Mouse (Mus musculus): ENCODE data around the gene Gprin3.

Gprin3 gene

DNA sequence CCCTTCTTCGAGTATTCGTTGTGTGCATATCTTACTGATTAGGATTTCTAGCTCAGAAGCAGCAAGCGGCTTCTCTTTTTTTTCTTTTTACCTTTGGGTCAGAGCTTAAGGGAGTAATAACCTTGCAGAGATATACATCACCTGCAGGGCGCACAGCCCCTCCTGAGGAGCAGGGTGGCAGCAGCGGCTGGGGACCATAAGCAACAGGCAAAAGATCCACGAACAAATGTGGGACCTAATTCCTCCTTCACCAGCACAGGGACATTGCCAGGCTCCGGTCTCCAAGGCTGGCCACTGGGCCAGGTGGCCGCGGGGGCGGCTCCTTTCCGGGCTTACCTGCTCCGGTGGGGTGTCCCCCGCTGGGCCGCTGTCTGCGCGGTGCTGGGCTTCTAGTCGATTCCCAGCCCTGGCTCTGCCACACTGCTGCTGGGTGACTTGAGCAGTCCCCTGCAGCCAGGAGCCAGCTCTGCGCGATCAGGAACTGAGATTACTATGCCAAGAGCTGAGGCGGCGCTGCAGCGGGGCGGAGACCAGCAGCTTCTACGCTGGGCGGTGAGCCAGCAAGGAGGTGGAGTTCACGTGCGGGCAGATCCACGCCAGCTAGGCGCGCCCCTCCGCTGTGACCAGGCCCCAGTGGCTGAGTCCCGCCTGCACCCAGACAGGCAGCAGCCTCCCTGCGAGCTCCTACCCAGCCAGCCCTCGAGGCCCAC lies at the start of gene Gprin3:
TSS of gene Gprin3 (minus strand) at position 471 of the 710 bp plus-strand sequence.
- peak; percentile 88 to 91 for DNase-seq

DNA sequence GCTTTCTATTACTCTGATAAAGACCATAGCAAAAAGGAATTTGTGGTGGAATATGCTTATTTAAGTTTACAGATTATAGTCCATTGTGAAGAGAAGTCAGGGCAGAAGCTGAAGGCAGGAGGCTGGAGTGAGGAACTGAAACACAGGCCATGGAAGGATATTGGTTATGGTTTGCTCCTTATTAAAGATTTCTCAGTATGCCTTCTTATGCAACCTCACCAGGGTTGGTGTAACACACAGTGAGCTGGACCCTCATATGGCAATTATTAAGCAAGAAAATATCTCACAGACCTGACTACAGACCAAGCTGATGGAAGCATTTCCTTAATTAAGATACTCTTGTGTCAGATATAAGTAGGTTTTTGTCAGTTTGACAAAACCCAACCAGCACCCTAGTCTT lies 32.8 kb upstream of the Gprin3 start:
- DNase-seq, result no peak

DNA sequence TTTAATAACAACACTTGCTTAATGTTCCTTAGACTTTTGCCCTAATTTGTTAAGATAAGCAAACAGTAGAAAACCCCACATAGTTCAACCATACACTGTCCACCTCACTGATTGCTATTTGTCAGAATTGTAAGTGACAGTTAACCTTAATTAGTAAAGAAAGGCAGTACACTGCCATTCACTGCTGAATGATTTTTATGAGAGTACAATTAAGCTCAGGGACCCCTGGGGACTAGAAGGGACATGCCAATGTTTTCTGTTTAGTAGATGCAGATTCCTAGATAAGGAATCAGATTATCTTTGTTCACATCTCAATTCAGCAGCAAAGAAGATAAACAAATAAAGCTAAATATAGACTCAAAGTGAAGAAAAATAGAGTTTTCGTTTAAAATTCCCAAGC lies 30.0 kb upstream of the Gprin3 start:
- DNase-seq, result no peak

DNA sequence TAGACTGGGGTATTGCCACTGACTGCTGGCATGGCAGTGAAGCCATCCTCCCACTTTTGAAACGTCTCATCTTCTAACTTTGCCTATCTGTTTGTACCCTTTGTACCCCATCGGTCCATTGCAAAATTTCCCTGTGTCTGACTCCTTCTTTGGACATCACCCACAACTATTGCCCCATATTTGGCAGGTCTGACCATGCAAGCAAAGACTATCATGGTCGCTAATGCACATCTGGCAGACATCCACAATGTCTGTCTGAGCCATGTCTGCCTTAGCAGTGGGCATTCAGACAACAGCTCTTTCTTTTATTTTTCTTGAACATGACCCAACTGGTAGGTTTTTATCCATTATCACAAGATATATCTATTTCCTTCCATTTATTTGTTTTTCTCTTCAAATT lies 25.3 kb upstream of the Gprin3 start:
- DNase-seq, result no peak

DNA sequence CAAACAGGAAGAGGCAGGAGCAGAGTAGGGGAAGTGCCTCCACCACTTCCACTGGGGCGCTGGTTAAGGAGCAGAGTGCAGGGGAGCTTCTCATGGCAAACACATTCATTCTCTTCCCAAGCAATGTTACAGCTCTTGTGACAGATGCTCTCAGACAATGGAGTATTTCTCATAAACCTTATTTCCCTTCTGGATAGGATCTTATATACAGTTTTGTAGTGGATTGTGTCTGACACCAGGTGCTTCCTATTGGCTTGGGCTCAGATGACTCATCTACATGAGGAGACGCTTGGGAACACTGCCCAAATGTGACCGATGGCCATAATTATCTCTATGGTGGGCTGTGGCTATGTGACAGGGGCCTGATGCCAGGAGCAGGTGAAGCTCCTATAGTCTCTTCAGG lies 19.0 kb upstream of the Gprin3 start:
- DNase-seq, result no peak

DNA sequence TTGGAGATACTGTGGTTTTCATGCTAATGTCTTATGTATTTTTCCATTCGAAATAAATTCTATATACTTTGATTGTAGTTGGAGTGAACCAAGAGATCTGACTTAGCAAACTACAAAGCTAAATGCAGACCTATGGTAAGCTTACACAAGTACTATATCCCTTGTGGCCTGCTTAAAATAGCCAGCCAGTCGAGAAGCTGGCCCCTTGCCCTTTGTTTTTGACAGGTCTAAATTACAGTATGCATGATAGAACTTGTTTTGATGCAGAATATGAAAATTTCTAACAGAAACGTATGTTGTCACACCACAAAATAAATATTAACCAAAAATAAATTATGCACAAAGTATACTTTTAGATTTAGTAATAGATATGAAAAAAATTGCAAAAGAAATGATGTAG lies 9.8 kb upstream of the Gprin3 start:
- DNase-seq, result no peak

DNA sequence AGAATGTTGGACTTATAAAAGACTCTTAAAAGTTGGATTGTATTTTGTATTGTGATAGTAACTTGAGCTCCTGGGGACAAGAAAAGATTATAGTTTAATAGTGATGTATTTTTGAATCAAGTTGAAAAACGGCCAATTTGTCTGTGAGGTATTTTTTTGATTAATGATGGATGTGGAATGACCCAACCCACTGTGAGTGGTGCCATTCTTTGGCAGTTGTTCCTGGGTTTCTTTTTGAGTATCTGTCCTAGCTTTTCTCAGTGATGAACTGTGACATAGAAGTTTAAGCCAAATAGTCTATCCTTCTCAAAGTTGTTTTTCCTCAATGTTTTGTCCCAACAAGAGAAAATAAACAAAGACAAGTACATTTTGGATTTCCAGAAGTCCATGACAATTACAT lies 7.0 kb upstream of the Gprin3 start:
- no peak for DNase-seq

DNA sequence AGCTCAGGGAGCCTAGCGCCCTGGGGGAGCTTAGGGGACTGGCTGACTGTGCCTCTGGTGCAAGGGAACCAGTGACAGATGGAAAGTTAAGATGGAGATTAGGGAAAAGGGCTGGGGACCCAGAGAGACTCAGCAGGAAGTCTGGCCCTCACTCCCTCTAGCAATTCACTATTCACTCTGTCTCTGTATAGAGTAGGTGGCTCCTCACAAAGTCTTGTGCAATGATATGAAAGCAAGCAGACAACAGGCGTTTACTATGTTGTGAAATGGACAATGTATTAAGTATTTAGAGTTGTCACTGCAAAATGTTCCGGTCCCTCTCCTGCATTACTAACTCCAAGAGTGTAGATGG lies 416 bp upstream of the Gprin3 start:
- no peak for DNase-seq

DNA sequence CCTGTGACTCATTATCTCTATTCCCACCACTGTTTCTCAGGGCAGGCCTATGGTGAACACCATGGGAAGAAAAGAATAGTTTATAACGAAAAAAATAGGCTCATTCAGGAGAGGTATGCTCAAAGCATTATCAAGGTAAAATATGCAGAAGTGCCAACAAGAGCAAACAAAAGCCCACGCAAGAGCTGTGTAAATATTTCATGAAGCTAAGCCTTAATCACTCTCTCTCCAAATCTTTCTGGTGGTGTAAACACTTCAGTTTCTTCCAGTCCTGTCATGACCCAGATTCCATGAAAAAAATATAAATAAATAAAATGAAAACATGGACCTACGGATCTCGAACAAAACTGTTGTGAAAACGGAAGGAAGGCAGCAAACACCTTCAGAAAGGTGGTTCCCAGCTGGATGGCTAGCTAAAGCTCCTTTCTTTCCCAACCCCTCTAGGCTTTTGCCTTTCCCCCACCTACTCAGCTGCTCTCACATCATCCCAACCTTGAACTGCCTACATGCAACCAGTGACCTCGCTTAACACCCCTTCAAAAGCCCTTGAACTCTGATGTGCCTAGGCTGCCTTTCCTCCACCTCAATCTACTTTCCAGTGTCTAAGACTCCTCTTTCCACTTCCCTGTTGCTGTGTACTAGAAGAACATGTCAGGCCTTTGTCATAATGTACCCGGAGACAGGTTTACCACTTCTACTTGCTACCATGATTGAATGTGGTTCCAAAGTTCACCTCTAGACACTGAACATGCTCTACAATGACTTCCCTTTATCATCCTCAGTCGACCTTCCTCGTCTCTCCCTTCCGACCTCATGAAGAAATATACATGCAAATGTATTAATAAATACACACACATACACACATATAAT lies 988 bp downstream of the Gprin3 start:
- DNase-seq, result no peak

DNA sequence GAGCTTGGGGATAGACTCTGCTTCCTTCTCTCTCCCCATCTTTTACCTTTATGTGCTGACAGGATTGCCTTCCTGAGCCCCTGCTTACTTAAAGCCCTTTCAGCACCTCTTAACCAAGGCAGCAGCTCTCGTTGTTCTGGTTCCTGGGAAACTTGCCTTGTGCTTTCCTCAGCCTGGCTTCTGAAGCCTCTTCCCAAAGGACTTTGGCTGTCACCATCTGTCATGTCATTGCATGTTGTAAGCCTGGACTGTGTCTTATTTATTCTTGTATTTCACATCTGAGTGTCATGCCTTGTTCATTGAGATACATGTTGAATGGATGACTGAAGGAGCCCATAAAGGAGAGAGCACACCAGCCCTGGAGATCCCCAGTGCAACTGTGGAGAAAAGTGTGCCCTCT lies 2.3 kb downstream of the Gprin3 start:
- no peak for DNase-seq

DNA sequence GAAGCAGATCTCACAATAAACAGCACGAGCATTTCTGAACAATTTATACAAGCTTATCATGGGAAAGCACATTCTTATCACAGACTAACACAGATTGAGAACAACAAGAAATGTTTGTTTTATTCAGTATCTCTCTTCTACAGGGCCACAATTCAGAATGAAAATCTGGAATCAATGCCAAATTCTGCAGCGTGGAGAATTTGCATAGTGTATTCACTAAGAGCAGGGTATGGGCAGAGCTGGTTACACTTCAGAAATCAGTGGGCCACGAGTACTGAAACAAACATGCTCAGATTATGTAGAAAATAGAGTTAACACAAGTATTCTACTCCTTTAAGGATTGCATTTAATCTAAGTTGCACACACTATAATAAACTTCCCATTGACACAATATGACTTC lies 6.8 kb downstream of the Gprin3 start:
- DNase-seq, result no peak

DNA sequence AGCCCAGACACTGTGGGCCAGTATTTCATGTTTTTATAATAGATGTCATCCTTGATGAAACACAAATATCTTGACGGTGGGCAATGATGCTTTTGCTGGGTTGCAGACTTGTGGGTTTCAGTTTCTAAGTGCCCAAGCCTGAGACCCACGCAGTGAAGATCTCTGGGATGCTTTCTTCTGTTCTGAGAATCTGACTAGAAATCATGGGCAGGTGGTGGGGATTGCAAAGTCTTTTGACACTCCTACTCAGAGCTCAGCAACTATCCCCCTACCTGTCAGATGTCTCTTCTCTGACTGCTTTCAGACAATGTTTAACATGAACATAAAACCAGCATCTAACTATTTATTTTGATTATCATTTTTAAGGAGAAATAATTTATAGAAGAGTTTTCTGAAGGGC lies 7.4 kb downstream of the Gprin3 start:
- no peak for DNase-seq

DNA sequence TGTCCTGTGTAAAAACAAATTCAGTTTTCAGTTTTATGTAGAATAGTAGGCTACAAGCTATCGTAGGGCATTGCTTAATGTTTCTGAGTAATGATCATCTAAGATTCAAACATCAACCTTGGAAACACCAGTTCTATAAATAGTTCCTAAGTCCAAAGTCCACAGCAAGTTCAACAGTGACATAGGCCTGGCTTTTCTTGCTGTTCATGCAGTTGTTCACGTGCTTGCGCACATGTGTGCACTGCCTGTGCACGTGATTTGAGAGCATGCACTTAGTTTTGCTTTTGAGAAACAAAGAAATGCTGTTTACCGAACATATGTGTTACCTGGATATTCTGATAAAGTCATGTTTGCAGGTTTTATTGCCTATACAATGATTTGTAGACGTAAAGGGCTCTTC lies 11.3 kb downstream of the Gprin3 start:
- peak; percentile 61 to 82 for DNase-seq

DNA sequence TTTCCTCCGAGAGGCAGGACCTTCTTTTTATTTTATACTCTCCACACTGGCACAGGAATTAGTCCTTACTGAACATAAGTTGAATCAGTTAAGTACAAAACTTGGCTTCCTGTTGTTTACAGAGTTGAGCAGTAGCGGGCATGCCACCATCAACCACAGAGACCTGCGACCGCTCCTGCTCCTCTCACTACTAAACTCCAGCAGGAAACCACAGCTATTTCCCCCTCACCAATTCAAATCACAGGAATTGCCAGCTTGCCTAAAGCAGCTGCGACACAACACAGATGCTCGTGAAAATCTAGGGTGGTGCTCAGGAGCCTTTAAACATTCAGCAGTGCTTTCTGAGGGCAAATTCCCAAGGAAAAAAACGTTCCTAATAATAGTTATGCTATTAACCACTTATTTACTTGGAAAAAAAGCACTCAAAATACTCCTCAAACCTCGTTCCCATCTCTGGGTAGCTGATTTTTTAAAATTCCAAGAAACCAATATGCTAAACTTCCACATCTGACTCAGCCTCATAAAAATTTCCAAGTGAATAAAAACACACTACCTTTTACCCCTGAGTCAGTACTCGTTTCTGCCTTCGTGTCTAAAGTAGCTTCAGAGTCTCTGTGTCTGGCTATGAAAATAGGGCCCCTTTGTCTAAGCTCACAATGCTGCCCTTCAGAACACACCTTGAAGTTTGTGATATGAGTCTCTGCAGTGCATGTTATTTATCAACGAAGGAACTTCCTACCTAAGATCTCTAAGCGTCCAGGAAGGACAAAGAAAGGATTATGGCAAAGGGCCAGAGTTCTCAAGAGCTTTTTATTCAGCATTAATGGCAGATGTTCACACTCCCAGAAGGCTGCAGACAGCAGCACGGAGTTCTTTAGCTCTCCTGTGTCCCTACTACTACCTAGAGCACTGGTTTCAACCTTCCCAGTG lies 13.4 kb downstream of the Gprin3 start:
- DNase-seq, result no peak

DNA sequence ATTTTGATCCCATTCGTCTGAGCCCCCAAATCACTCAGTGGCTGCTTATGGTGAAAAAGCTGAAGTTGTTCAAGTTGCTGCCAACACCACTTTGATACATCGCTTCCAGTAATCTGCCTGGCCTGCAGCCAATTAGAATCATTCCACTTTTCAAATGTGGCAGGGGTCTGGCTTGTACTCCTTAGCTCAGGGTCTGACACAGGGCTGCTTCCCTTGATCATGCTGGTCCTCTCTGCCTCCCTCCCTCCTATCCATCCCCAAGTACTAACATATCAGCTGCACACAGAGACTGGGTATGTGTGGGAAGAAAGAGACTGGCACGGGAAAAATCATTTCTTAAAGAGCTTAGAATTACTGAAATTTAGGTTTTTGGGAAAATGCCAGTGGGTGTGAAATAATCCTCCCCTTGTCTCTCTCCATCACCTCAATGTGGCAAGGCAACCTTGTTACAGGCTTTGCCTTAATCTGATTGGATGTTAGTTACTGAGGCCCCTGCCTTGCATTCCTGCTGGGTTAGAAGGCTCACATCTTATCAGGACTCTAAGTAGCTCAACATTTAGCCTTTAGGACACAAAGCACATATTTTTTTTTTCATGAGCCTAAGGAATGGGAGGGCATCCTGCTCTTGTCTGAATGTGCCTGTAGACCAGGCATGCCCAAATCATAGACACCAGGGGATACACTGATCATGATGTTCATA lies 16.9 kb downstream of the Gprin3 start:
- no peak for DNase-seq

DNA sequence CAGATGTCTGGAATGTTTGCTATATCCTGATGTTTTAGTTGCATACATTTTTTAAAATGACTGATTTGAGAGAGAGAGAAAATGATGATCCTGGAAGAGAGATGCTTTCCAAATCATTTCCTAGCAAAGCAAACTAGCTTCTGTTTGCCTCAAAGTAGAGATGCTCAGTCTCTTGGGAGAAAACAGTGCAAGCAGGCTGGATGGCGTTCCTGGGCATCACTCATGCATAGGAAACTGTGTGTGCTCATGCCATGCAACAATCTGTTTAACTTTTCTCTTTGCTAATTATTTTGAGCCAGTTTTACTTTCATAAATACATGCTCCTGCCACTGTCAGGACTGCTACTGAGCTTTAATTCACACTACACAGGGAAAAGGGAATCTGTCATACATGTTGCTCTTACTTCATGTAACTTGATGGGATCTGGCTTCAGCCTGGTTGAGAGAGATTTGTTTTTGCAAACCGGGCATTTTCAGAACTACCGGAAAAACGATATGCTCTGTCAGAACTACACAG lies 18.6 kb downstream of the Gprin3 start:
- no peak for DNase-seq

DNA sequence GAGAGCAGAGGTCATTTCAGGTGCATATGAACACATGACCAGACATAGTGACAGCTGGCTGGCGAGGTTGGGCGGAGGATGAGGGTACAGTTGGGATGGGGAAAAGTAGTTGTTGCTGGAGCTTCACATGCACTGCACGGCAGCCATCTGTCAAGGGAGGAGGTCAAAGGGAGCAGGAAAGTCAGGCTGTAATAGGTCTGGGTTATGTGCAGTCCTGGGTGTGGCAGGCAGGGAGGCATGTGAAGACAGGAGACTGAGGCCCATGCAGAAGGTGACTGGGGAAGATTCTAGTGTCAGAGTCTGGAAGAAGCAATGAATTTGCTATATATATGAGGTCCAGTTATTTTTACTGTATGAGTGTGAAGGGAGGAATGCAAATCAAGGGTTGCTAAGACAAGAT lies 35.9 kb downstream of the Gprin3 start:
- DNase-seq, result no peak

DNA sequence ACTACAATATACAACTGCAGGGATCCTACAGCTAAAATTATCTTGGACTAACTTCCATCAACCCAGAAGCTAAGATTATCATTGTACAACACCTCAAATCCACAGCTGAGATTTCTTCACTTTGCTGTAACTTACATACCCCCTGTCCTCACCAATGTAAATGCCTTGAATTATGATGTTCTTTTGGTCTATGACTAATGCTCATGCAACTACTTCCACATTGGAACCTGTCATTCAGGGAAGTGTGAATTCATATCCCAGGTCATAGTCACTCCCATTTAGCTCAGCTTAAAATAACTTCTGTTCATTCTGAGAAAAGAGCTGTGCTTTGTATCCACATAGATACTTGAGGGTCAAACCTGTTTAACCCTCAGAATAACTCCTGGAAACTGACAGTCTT lies 60.8 kb downstream of the Gprin3 start:
- no peak for DNase-seq

DNA sequence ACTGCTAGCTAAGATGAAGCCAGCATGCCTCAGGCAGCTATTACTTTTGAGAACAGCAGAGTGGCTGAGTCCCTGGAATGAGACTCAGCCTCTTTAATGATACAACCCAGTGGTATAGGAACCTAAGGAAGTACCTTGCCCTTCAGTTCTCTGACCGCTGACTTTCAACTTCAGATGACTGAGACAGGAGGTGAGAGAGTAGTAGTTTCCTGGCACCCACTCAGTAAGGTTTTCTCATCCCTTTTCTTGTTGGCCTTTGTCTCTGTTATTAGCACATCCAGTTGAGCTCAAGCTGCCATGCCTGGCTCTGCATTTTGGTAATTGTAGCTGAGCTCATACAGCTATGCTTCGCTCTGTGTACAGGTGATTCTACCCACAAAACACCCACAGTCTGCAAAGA lies 62.8 kb downstream of the Gprin3 start:
- no peak for DNase-seq

DNA sequence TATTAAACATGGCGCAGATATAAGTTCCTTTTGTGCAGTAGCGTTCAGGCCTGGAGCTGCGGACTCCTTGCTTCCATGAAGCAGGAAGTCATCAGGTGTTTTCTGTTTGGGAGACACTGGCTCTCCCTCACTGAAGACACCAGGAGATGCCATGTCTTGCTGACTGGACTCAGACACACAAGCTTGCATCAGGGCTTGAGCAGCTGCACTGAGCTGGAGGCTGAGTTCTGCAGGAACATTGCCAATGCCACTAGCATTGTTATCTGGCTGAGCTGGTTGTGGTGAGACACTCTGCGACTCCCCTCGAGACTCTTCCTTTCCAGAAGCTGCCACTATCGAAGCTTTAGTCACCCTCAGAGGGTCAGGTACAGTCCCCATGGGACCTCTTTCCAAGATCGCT lies 71.2 kb downstream of the Gprin3 start:
- no peak for DNase-seq

DNA sequence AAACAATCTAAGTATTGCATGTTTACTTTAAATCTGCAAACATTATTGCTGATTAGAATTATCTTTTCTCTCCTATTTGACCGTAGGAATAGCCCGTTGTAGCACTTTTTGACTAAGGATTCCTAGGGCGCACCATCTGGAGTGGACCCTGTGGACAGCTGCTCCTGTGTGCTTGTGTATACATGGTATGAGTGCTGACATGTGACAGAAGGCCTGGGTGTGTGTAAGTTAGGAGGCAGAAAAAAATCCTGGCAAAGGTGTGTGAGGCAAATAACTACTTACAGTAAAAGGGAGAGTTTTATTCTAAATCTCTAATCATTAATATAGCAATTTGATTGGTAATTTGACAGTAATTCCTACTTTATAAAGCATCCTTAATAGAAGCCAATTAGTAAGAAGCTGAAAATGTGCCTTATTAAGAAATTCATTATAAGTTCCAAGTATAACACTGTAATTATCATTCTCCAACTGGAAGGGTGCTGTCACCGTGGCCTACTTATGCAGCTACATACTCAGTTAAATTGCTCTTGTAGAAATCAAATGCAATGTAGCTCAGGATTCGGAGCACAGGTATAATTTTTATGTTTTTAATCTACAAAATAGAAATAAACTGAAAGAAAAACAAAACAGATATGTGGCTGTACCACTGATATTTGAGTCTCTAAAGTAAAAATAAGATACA lies 74.8 kb downstream of the Gprin3 start:
- DNase-seq, result no peak

DNA sequence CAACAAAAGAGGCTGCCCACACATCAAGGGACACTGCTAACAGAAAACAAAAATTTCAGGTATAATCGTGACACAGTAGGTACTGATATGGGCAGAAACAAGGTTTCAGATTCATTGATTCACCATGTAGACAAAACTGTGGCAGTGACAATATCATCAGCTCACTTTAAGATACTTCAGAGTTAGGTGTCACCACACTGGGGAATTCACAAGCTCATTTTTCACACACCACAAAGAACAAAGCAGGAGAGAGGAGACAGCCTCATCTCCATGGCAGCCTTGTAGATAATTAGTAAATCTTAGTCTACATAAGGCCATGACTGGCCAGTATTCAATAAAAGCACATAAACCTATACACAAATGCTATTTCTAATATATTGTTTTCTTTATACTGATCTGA lies 77.4 kb downstream of the Gprin3 start:
- DNase-seq, result no peak
